Mouse (Mus musculus) liver, embryonic 14.5 days (tissue): ENCODE measurements at regions not wholly inside any gene's neighbourhood (a gene's known extent, or its start where the extent isn't known, plus 50 kb on each side); places are given as distances from the start of the nearest gene placed in this dataset.

Experiments
- CTCF ChIP-seq: IDR thresholded peaks from 2 replicates; pipeline ENCODE4 v1.5.1; 2016; ENCODE audit warnings: antibody characterized with exemption, low read depth, control low read depth
- EP300 ChIP-seq: IDR thresholded peaks from 2 replicates; pipeline ENCODE4 v1.6.1; 2016; ENCODE audit warnings: antibody characterized with exemption, low read depth

GRCm38 (mm10) chr9:92016521-92016920 lies 176.2 kb upstream of the Plscr5 start:
- TF ChIP-seq CTCF: no peak
- TF ChIP-seq EP300: no peak
